Mouse (Mus musculus) C2C12 (cell line): ENCODE results near the gene Csf2rb2. TPM values are rescaled to one million over a fixed set of nuclear protein-coding genes. Genes with fewer than 3 reads are reported as not detected.
"Not testable (repeated sequence)": the region's sequence is repeated elsewhere in the genome, so short reads cannot be mapped to it uniquely, and the experiment has no call there.

Experiments used
- H3K27me3 ChIP-seq: one replicate; pipeline ENCODE4 v1.6.1; 2011; ENCODE audit not compliant: control insufficient read depth, insufficient read depth, insufficient read length
- H3K36me3 ChIP-seq: one replicate; pipeline ENCODE4 v1.6.1; 2011; ENCODE audit not compliant: control insufficient read depth, insufficient read depth
- H3K4me3 ChIP-seq: one replicate; pipeline ENCODE4 v1.5.1; 2011; ENCODE audit warnings: mild to moderate bottlenecking, control low read depth; ENCODE audit not compliant: poor library complexity, insufficient read depth, severe bottlenecking
- H3K79me2 ChIP-seq: one replicate; pipeline ENCODE4 v1.6.1; 2011; ENCODE audit not compliant: control insufficient read depth, insufficient read depth
- H3K79me3 ChIP-seq: one replicate; pipeline ENCODE4 v1.6.1; 2011; ENCODE audit warnings: low read depth, control low read depth
- H3ac ChIP-seq: one replicate; pipeline ENCODE3; 2011; ENCODE audit warnings: low read depth; ENCODE audit not compliant: control insufficient read depth, insufficient read length
- CEBPB ChIP-seq: IDR thresholded peaks from one replicate; pipeline ENCODE4 v1.6.1; 2011; ENCODE audit warnings: low read depth, mild to moderate bottlenecking, control low read depth, moderate library complexity
- CTCF ChIP-seq: IDR thresholded peaks from one replicate; pipeline ENCODE4 v1.5.1; 2011; ENCODE audit not compliant: control insufficient read depth, insufficient read depth, insufficient read length
- FOSL1 ChIP-seq: IDR thresholded peaks from one replicate; pipeline ENCODE4 v1.8.0; 2011; ENCODE audit warnings: mild to moderate bottlenecking, low read length; ENCODE audit not compliant: poor library complexity, insufficient read depth, severe bottlenecking
- MAX ChIP-seq: IDR thresholded peaks from one replicate; pipeline ENCODE4 v1.6.1; 2011; ENCODE audit warnings: mild to moderate bottlenecking, control low read depth
- MYOD1 ChIP-seq: IDR thresholded peaks from one replicate; pipeline ENCODE4 v1.6.1; 2011; ENCODE audit warnings: low read depth; ENCODE audit not compliant: control insufficient read depth, insufficient read length
- MYOG ChIP-seq: IDR thresholded peaks from one replicate; pipeline ENCODE4 v1.6.1; 2011; ENCODE audit not compliant: control insufficient read depth, insufficient read length; ENCODE audit errors: extremely low read depth
- USF1 ChIP-seq: IDR thresholded peaks from one replicate; pipeline ENCODE4 v1.6.1; 2011; ENCODE audit warnings: low read depth, mild to moderate bottlenecking, control low read depth, moderate library complexity
- long read RNA-seq, 2 experiments: library from polyadenylated mRNA; unstranded; transcript quantifications; one replicate each; pipeline ENCODE4 v2.0.0; 2019 to 2020
- polyA plus RNA-seq: library from polyadenylated mRNA; unstranded; fragments of >200 nt; fragmentation: generic; extraction: Trizol; gene quantifications from one replicate; pipeline ENCODE4 v1.2.1, GENCODE M21; 2012; ENCODE audit warnings: missing spikeins

The Csf2rb2 gene
- 0.08 TPM for polyA plus RNA-seq
- long read RNA-seq, experiment 1: 0 reads
- long read RNA-seq, experiment 2: 0 reads

GRCm38 (mm10) chr15:78305341-78305933 is at the start of gene Csf2rb2:
Csf2rb2 (minus strand) TSS chr15:78305721.
- Histone ChIP-seq H3K79me3 (no peaks in the 10 kb centered on the region), H3K36me3 (no peaks in the 10 kb centered on the region), H3K27me3 (no peaks in the 10 kb centered on the region), H3K4me3 (no peak within 1 kb of the TSS), H3K79me2 (no peaks in the 10 kb centered on the region), H3ac (no peak within 1 kb of the TSS)
- TF ChIP-seq FOSL1 (no peak), MYOD1 (no peak), CEBPB (no peak), MYOG (no peak), CTCF (no peak), USF1 (no peak), MAX (no peak)

GRCm38 (mm10) chr15:78354958-78355357 is 49.4 kb upstream of the Csf2rb2 start:
- no peak overlapping the region for H3ac ChIP-seq
- no peaks in the 10 kb centered on the region for H3K36me3 ChIP-seq
- TF ChIP-seq MAX: no peak
- TF ChIP-seq CTCF: no peak
- TF ChIP-seq MYOD1: no peak
- no peak for TF ChIP-seq CEBPB
- no peak for TF ChIP-seq USF1
- no peak for TF ChIP-seq MYOG
- TF ChIP-seq FOSL1: no peak
- no peaks in the 10 kb centered on the region for H3K79me2 ChIP-seq
- H3K4me3 ChIP-seq: no peak overlapping the region
- no peaks in the 10 kb centered on the region for H3K79me3 ChIP-seq
- peaks cover 62% of the 10 kb centered on the region for H3K27me3 ChIP-seq

GRCm38 (mm10) chr15:78351586-78352165 is 46.2 kb upstream of the Csf2rb2 start:
- Histone ChIP-seq H3K36me3 (no peaks in the 10 kb centered on the region), H3K79me2 (no peaks in the 10 kb centered on the region), H3K79me3 (no peaks in the 10 kb centered on the region), H3ac (no peak overlapping the region), H3K4me3 (no peak overlapping the region), H3K27me3 (peaks cover 58% of the 10 kb centered on the region)
- TF ChIP-seq MYOG (no peak), CTCF (no peak), USF1 (no peak), MAX (no peak), MYOD1 (no peak), CEBPB (no peak), FOSL1 (no peak)

GRCm38 (mm10) chr15:78344567-78344966 is 39.0 kb upstream of the Csf2rb2 start:
- TF ChIP-seq FOSL1: no peak
- no peak for TF ChIP-seq MYOD1
- TF ChIP-seq MYOG: no peak
- no peak for TF ChIP-seq MAX
- no peak for TF ChIP-seq USF1
- no peak for TF ChIP-seq CEBPB
- TF ChIP-seq CTCF: no peak
- Histone ChIP-seq H3ac (no peak overlapping the region), H3K36me3 (no peaks in the 10 kb centered on the region), H3K27me3 (peaks cover 36% of the 10 kb centered on the region), H3K4me3 (no peak overlapping the region), H3K79me2 (no peaks in the 10 kb centered on the region), H3K79me3 (no peaks in the 10 kb centered on the region)

- Histone ChIP-seq H3ac (no peak overlapping the region), H3K36me3 (no peaks in the 10 kb centered on the region), H3K79me2 (no peaks in the 10 kb centered on the region), H3K79me3 (no peaks in the 10 kb centered on the region), H3K4me3 (no peak overlapping the region), H3K27me3 (peaks cover 31% of the 10 kb centered on the region)
- TF ChIP-seq USF1 (no peak), MAX (no peak), CTCF (no peak), MYOD1 (no peak), FOSL1 (no peak), MYOG (no peak), CEBPB (no peak)
Measured at GRCm38 (mm10) chr15:78343683-78344082, 38.2 kb upstream of the Csf2rb2 start.

- H3ac ChIP-seq, H3K36me3 ChIP-seq, H3K79me3 ChIP-seq, H3K4me3 ChIP-seq, H3K79me2 ChIP-seq: not testable (repeated sequence)
- H3K27me3 ChIP-seq: peaks cover 22% of the 10 kb centered on the region
Measured at GRCm38 (mm10) chr15:78340919-78341318, 35.4 kb upstream of the Csf2rb2 start.
